Comparison of ENCODE assay signal across 14 mouse cellular contexts in the genomic region with DNA sequence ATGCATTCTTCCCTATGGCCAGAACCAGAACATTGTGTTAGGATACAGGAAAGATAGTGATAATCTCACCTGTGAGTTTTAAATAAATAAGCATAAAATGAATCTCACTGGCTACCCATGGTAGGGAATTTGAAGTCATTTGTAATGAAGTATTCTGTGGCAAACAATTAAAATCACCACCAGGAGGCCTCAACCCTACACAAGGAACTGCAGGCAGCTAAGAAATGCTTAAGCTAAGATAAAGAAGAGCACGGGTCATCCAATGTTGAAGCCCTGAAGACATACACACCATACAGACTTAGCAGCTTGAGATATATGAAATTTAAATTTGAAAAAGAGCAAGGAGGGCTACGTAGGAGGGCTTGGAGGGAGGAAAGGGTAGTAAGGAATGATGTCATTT. TPM values are rescaled to one million over a fixed set of nuclear protein-coding genes. Genes with fewer than 3 reads are reported as not detected.
DNase-seq lines count a peak whose midpoint lies in the region; ATAC-seq and TF ChIP-seq lines count a peak whose summit lies in the region.
"Had no signal": no experiment of that assay in that cellular context is flagged by ENCODE, and none has a peak within 500 bp of the region (broad histone marks: within the 10 kb centered on the region; RNA-seq: fewer than 3 reads in every experiment).

No protein-coding gene starts in this region.

- TF ChIP-seq EP300 in stomach, postnatal 0 days (optimal IDR thresholded peaks at IDR 0.05), result no peak

- WGBS in hindbrain, postnatal 0 days, result 61% methylated on average over 2 of the region's 2 CpGs
- 64% methylated on average over 2 of the region's 2 CpGs for whole genome bisulfite sequencing in hindbrain, embryonic 13.5 days
- 70% methylated on average over 2 of the region's 2 CpGs for WGBS in neural tube, embryonic 15.5 days
- 66% methylated on average over 2 of the region's 2 CpGs for WGBS in stomach, postnatal 0 days
- 71% methylated on average over 2 of the region's 2 CpGs for WGBS in embryonic facial prominence, embryonic 10.5 days

- ATAC-seq in hindbrain, postnatal 0 days, result no peak
- no peak for ATAC-seq in hindbrain, embryonic 13.5 days (ENCODE audit: low FRiP score)
- ATAC-seq in neural tube, embryonic 15.5 days (ENCODE audit: low FRiP score), result no peak
- no peak for ATAC-seq in stomach, postnatal 0 days (ENCODE audit: low FRiP score, low TSS enrichment)
- ATAC-seq: forebrain, embryonic 15.5 days had no signal

- H3K9ac ChIP-seq in hindbrain, postnatal 0 days (replicated peaks; ENCODE audit: low read length), result no peak overlapping the region
- H3K9ac ChIP-seq in hindbrain, embryonic 13.5 days, result no peak overlapping the region
- no peak overlapping the region for H3K9ac ChIP-seq in neural tube, embryonic 15.5 days (replicated peaks)
- H3K9ac ChIP-seq in stomach, postnatal 0 days (ENCODE audit: low read length), result no peak overlapping the region
- H3K9ac ChIP-seq: forebrain, embryonic 15.5 days; limb, embryonic 15.5 days had no signal

- H3K27ac ChIP-seq in hindbrain, postnatal 0 days, result no peak overlapping the region
- H3K27ac ChIP-seq in hindbrain, embryonic 13.5 days, result no peak overlapping the region
- no peak overlapping the region for H3K27ac ChIP-seq in neural tube, embryonic 15.5 days (replicated peaks)
- H3K27ac ChIP-seq in stomach, postnatal 0 days (replicated peaks), result no peak overlapping the region
- H3K27ac ChIP-seq in embryonic facial prominence, embryonic 10.5 days (replicated peaks), result no peak overlapping the region
- H3K27ac ChIP-seq: forebrain, embryonic 15.5 days; limb, embryonic 15.5 days had no signal

- DNase-seq in hindbrain, postnatal 0 days (ENCODE audit: low spot score), result peak; percentile 47
- DNase-seq in neural tube, embryonic 10.5 days (ENCODE audit: extremely low spot score, low spot score), result no peak
- DNase-seq in adipocyte (ENCODE audit: low spot score), result peak; percentile 42
- no peak for DNase-seq in stomach, postnatal 0 days (ENCODE audit: low spot score)
- no peak for DNase-seq in spleen, adult 12 weeks (ENCODE audit: low spot score)
- no peak for DNase-seq in embryonic facial prominence, embryonic 10.5 days (ENCODE audit: low spot score)
- DNase-seq: adrenal gland, postnatal 10 days; gastrocnemius, postnatal 14 days; kidney, adult 18-20 months; lung, postnatal 36 days had no signal

- H3K4me1 ChIP-seq in hindbrain, postnatal 0 days (ENCODE audit: insufficient read depth, low read length), result no peaks in the 10 kb centered on the region
- peaks cover 11% of the 10 kb centered on the region for H3K4me1 ChIP-seq in hindbrain, embryonic 13.5 days (replicated peaks)
- H3K4me1 ChIP-seq in neural tube, embryonic 15.5 days, result peaks cover 8% of the 10 kb centered on the region
- H3K4me1 ChIP-seq in stomach, postnatal 0 days (replicated peaks; ENCODE audit: control insufficient read depth, insufficient read depth), result no peaks in the 10 kb centered on the region
- peaks cover 22% of the 10 kb centered on the region for H3K4me1 ChIP-seq in embryonic facial prominence, embryonic 10.5 days

- peak; percentile 52 for TF ChIP-seq CTCF in hindbrain, postnatal 0 days (IDR thresholded peaks at IDR 0.05; ENCODE audit: low read depth)
- TF ChIP-seq CTCF in stomach, postnatal 0 days (IDR thresholded peaks at IDR 0.05; ENCODE audit: low read depth), result peak; percentile 65

- H3K36me3 ChIP-seq in hindbrain, postnatal 0 days (ENCODE audit: insufficient read depth, low read length), result no peaks in the 10 kb centered on the region
- no peaks in the 10 kb centered on the region for H3K36me3 ChIP-seq in hindbrain, embryonic 13.5 days
- H3K36me3 ChIP-seq in neural tube, embryonic 15.5 days, result no peaks in the 10 kb centered on the region
- no peaks in the 10 kb centered on the region for H3K36me3 ChIP-seq in stomach, postnatal 0 days (ENCODE audit: control insufficient read depth, insufficient read depth, low read length)
- no peaks in the 10 kb centered on the region for H3K36me3 ChIP-seq in embryonic facial prominence, embryonic 10.5 days (replicated peaks)
- H3K36me3 ChIP-seq: forebrain, embryonic 15.5 days; limb, embryonic 15.5 days had no signal

- no peak overlapping the region for H3K4me3 ChIP-seq in hindbrain, postnatal 0 days (ENCODE audit: low read length)
- H3K4me3 ChIP-seq in hindbrain, embryonic 13.5 days, result no peak overlapping the region
- H3K4me3 ChIP-seq in neural tube, embryonic 15.5 days (replicated peaks), result no peak overlapping the region
- no peak overlapping the region for H3K4me3 ChIP-seq in stomach, postnatal 0 days (ENCODE audit: low read depth, low read length)
- H3K4me3 ChIP-seq in embryonic facial prominence, embryonic 10.5 days, result no peak overlapping the region
- H3K4me3 ChIP-seq: forebrain, embryonic 15.5 days; limb, embryonic 15.5 days had no signal

- peak overlapping the region; percentile 23; the same call in 1 of the 2 replicates for H3K4me2 ChIP-seq in hindbrain, postnatal 0 days (ENCODE audit: low read depth, low read length)
- H3K4me2 ChIP-seq in hindbrain, embryonic 13.5 days, result no peak overlapping the region
- peak overlapping the region; percentile 11; the same call in 1 of the 2 replicates for H3K4me2 ChIP-seq in neural tube, embryonic 15.5 days
- H3K4me2 ChIP-seq in stomach, postnatal 0 days (replicated peaks; ENCODE audit: low read depth), result no peak overlapping the region
- H3K4me2 ChIP-seq: forebrain, embryonic 15.5 days; limb, embryonic 15.5 days had no signal

- no peaks in the 10 kb centered on the region for H3K27me3 ChIP-seq in hindbrain, postnatal 0 days (ENCODE audit: insufficient read depth, low read length)
- 0 out of 2 replicates have a peak, but pooled peaks cover 9% of the 10 kb centered on the region for H3K27me3 ChIP-seq in hindbrain, embryonic 13.5 days
- H3K27me3 ChIP-seq in neural tube, embryonic 15.5 days (replicated peaks), result no peaks in the 10 kb centered on the region
- no peaks in the 10 kb centered on the region for H3K27me3 ChIP-seq in stomach, postnatal 0 days (ENCODE audit: control insufficient read depth, insufficient read depth, low read length)
- peaks cover 12% of the 10 kb centered on the region for H3K27me3 ChIP-seq in embryonic facial prominence, embryonic 10.5 days (replicated peaks; ENCODE audit: low read depth, poor library complexity, severe bottlenecking)
- H3K27me3 ChIP-seq: forebrain, embryonic 15.5 days; limb, embryonic 15.5 days had no signal

- H3K9me3 ChIP-seq in hindbrain, postnatal 0 days (ENCODE audit: low read length), result no peaks in the 10 kb centered on the region
- H3K9me3 ChIP-seq in hindbrain, embryonic 13.5 days, result no peaks in the 10 kb centered on the region
- no peaks in the 10 kb centered on the region for H3K9me3 ChIP-seq in neural tube, embryonic 15.5 days (replicated peaks)
- H3K9me3 ChIP-seq in stomach, postnatal 0 days (ENCODE audit: control insufficient read depth, low read length), result no peaks in the 10 kb centered on the region
- H3K9me3 ChIP-seq in embryonic facial prominence, embryonic 10.5 days, result no peaks in the 10 kb centered on the region
- H3K9me3 ChIP-seq: forebrain, embryonic 15.5 days; limb, embryonic 15.5 days had no signal

RNA-seq across cellular contexts. Expression of a gene that starts 3.1 kb away (rescaled TPM):
- total RNA-seq in hindbrain, postnatal 0 days (2014; rRNA removed), result 25.0 and 29.5 TPM in 2 replicates
- polyA plus RNA-seq in hindbrain, postnatal 0 days (2015; fragmentation: Nextera tagmentation; extraction: Ambion mirVana), result 9.7 and 11.5 TPM in 2 replicates
- polyA plus RNA-seq in hindbrain, embryonic 13.5 days (2015; fragmentation: Nextera tagmentation; extraction: Ambion mirVana), result 6.2 and 6.5 TPM in 2 replicates
- 8.4 and 8.7 TPM in 2 replicates for polyA plus RNA-seq in neural tube, embryonic 15.5 days (2015; fragmentation: Nextera tagmentation; extraction: Ambion mirVana)
- 3.9 and 4.4 TPM in 2 replicates for polyA plus RNA-seq in stomach, postnatal 0 days (2015; fragmentation: Nextera tagmentation; extraction: Ambion mirVana)
- polyA plus RNA-seq in embryonic facial prominence, embryonic 10.5 days (2016; fragmentation: Nextera tagmentation; extraction: Ambion mirVana), result 7.6 and 9.7 TPM in 2 replicates

RNA-seq across cellular contexts. Expression of a gene that starts 34.6 kb away (rescaled TPM):
- total RNA-seq in hindbrain, postnatal 0 days (2014; rRNA removed), result 27.7 and 52.3 TPM in 2 replicates
- polyA plus RNA-seq in hindbrain, postnatal 0 days (2015; fragmentation: Nextera tagmentation; extraction: Ambion mirVana), result 88.5 and 92.2 TPM in 2 replicates
- polyA plus RNA-seq in hindbrain, embryonic 13.5 days (2015; fragmentation: Nextera tagmentation; extraction: Ambion mirVana), result 93.0 and 102 TPM in 2 replicates
- polyA plus RNA-seq in neural tube, embryonic 15.5 days (2015; fragmentation: Nextera tagmentation; extraction: Ambion mirVana), result 90.4 and 92.4 TPM in 2 replicates
- 112 and 113 TPM in 2 replicates for polyA plus RNA-seq in stomach, postnatal 0 days (2015; fragmentation: Nextera tagmentation; extraction: Ambion mirVana)
- polyA plus RNA-seq in embryonic facial prominence, embryonic 10.5 days (2016; fragmentation: Nextera tagmentation; extraction: Ambion mirVana), result 100.0 and 105 TPM in 2 replicates

RNA-seq across cellular contexts. Expression of a gene that starts 47.9 kb away (rescaled TPM):
- total RNA-seq in hindbrain, postnatal 0 days (2014; rRNA removed), result 43.5 and 46.6 TPM in 2 replicates
- 224 and 241 TPM in 2 replicates for polyA plus RNA-seq in hindbrain, postnatal 0 days (2015; fragmentation: Nextera tagmentation; extraction: Ambion mirVana)
- polyA plus RNA-seq in hindbrain, embryonic 13.5 days (2015; fragmentation: Nextera tagmentation; extraction: Ambion mirVana), result 265 and 268 TPM in 2 replicates
- 230 and 263 TPM in 2 replicates for polyA plus RNA-seq in neural tube, embryonic 15.5 days (2015; fragmentation: Nextera tagmentation; extraction: Ambion mirVana)
- 187 and 189 TPM in 2 replicates for polyA plus RNA-seq in stomach, postnatal 0 days (2015; fragmentation: Nextera tagmentation; extraction: Ambion mirVana)
- 200 and 208 TPM in 2 replicates for polyA plus RNA-seq in embryonic facial prominence, embryonic 10.5 days (2016; fragmentation: Nextera tagmentation; extraction: Ambion mirVana)

Comparison
In these comparisons a context has a peak if more than half of its experiments do, and no peak if none do; other contexts are left out.
1. H3K4me2 ChIP-seq: peak in hindbrain, postnatal 0 days (single experiment) and neural tube, embryonic 15.5 days (single experiment); none in hindbrain, embryonic 13.5 days (single experiment) and stomach, postnatal 0 days (single experiment).
2. DNase-seq: peak in hindbrain, postnatal 0 days (single experiment) and adipocyte (single experiment); none in neural tube, embryonic 10.5 days (single experiment), stomach, postnatal 0 days (single experiment), spleen, adult 12 weeks (single experiment) and embryonic facial prominence, embryonic 10.5 days (single experiment).